Mouse (Mus musculus) liver, postnatal 0 days (tissue): ENCODE data around the gene Ppp6r2.

Experiments used
- CTCF ChIP-seq: sonication (generic); IDR thresholded peaks from 2 replicates; pipeline ENCODE4 v1.5.1; 2016; ENCODE audit warnings: antibody characterized with exemption, low read depth
- EP300 ChIP-seq: IDR thresholded peaks from 2 replicates; pipeline ENCODE4 v1.6.1; 2016; ENCODE audit warnings: antibody characterized with exemption, low read depth, mild to moderate bottlenecking

GRCm38 (mm10) chr15:89307461-89307860 is 96.1 kb downstream of the Ppp6r2 start:
- TF ChIP-seq CTCF (no peak), EP300 (no peak)
